Mouse (Mus musculus) kidney, postnatal 0 days (tissue): ENCODE measurements around the gene Cers3. TPM values are rescaled to one million over a fixed set of nuclear protein-coding genes. Genes with fewer than 3 reads are reported as not detected.

Experiments
- ATAC-seq: fragments of 200-750 bp; cut with Nextera tagmentation; replicated peaks from 2 replicates; pipeline ENCODE4 v1.8.0; 2017; ENCODE audit warnings: low read depth, moderate number of reproducible peaks, moderate TSS enrichment, moderate library complexity; ENCODE audit not compliant: low FRiP score
- DNase-seq: peaks from one replicate; pipeline ENCODE4 v3.0.0-alpha.2; 2016; ENCODE audit warnings: low spot score
- H3K27ac ChIP-seq: fragments of 300-500 bp; sonication (generic); 2 replicates; pipeline ENCODE4 v1.5.1; 2014; ENCODE audit warnings: mild to moderate bottlenecking
- H3K27me3 ChIP-seq: fragments of 300-500 bp; sonication (generic); 2 replicates; pipeline ENCODE4 v1.6.1; 2014; ENCODE audit warnings: low read length, mixed read lengths; ENCODE audit not compliant: insufficient read depth
- H3K36me3 ChIP-seq: fragments of 300-500 bp; sonication (generic); 2 replicates; pipeline ENCODE4 v1.6.1; 2014; ENCODE audit warnings: low read length, mixed read lengths; ENCODE audit not compliant: insufficient read depth
- H3K4me1 ChIP-seq: fragments of 300-500 bp; sonication (generic); replicated peaks from 2 replicates; pipeline ENCODE4 v1.6.1; 2014; ENCODE audit warnings: antibody characterized with exemption, low read length, mixed read lengths; ENCODE audit not compliant: insufficient read depth
- H3K4me2 ChIP-seq: fragments of 300-500 bp; sonication (generic); 2 replicates; pipeline ENCODE4 v1.6.1; 2014; ENCODE audit warnings: mild to moderate bottlenecking, low read length, moderate library complexity, mixed read lengths
- H3K4me3 ChIP-seq: fragments of 300-500 bp; sonication (generic); replicated peaks from 2 replicates; pipeline ENCODE4 v1.5.1; 2014; ENCODE audit warnings: low read depth, low read length
- H3K9ac ChIP-seq: fragments of 300-500 bp; sonication (generic); 2 replicates; pipeline ENCODE4 v1.6.1; 2014; ENCODE audit warnings: low read depth, low read length
- H3K9me3 ChIP-seq: fragments of 300-500 bp; sonication (generic); replicated peaks from 2 replicates; pipeline ENCODE4 v1.6.1; 2016; ENCODE audit warnings: low read length, inconsistent platforms, mixed read lengths
- CTCF ChIP-seq: IDR thresholded peaks from 2 replicates; pipeline ENCODE4 v1.5.1; 2016; ENCODE audit warnings: antibody characterized with exemption, low read depth, mild to moderate bottlenecking, moderate library complexity
- WGBS: fragments of 180-500 bp; shearing (Covaris S2); extraction: QIAGEN DNeasy Blood & Tissue Kit; methylation state at CpG from one replicate; pipeline ENCODE4 v1.1.7; 2014; 5-methylcytosine and 5-hydroxymethylcytosine counted together
- polyA plus RNA-seq: library from polyadenylated mRNA; unstranded; fragments of >200 nt; fragmentation: Nextera tagmentation; extraction: Ambion mirVana; gene quantifications from 2 replicates; pipeline ENCODE4 v1.2.1, GENCODE M21; 2015

Cers3 gene
- polyA plus RNA-seq, 1 experiment from 2014 or later: 2.7 TPM

GRCm38 (mm10) chr7:66801785-66802184 is 58.5 kb downstream of the Cers3 start:
- TF ChIP-seq CTCF: no peak
- no peak for ATAC-seq
- H3K4me1 ChIP-seq: 0 out of 2 replicates have a peak, but pooled peaks cover 5% of the 10 kb centered on the region

DNA sequence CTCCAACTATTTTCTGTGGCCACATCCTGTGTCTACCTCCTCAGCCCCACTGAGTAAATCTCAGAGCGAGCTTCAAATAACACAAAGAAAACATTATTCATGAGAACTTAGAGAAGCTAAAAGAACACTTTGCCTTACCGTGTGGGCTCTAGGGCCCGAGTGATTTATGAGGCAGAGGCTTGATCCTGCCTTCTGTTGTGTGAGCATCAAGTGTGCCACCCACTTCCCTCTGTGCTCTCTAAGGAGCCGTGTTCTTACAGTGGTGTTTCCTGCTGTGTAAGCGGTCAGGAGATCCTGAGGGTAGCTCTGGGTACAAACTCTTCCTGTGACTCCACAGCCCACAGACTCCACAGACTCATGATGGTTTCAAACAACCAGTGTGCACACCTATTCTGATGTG is 60.5 kb downstream of the Cers3 start:
- ATAC-seq (no peak), DNase-seq (peak; percentile 51)
- Histone ChIP-seq H3K27me3 (no peaks in the 10 kb centered on the region), H3K4me3 (no peak overlapping the region), H3K4me2 (no peak overlapping the region), H3K4me1 (0 out of 2 replicates have a peak, but pooled peaks cover 5% of the 10 kb centered on the region), H3K27ac (no peak overlapping the region), H3K9ac (no peak overlapping the region), H3K36me3 (no peaks in the 10 kb centered on the region), H3K9me3 (no peaks in the 10 kb centered on the region)
- WGBS: 12% methylated on average over 5 of the region's 5 CpGs
- TF ChIP-seq CTCF: no peak

More at GRCm38 (mm10) chr7:66801785-66802184, 58.5 kb downstream of the Cers3 start:
- no peak overlapping the region for H3K4me2 ChIP-seq
- no peak overlapping the region for H3K27ac ChIP-seq
- H3K9ac ChIP-seq: no peak overlapping the region
- H3K27me3 ChIP-seq: no peaks in the 10 kb centered on the region
- H3K36me3 ChIP-seq: no peaks in the 10 kb centered on the region
- no peak overlapping the region for H3K4me3 ChIP-seq
- no peaks in the 10 kb centered on the region for H3K9me3 ChIP-seq
- DNase-seq: no peak

- no peak for TF ChIP-seq CTCF
- no peaks in the 10 kb centered on the region for H3K9me3 ChIP-seq
- H3K4me2 ChIP-seq: no peak overlapping the region
- WGBS: 84% methylated on average over 3 of the region's 3 CpGs
- H3K4me1 ChIP-seq: 0 out of 2 replicates have a peak, but pooled peaks cover 5% of the 10 kb centered on the region
- H3K4me3 ChIP-seq: no peak overlapping the region
- no peak overlapping the region for H3K27ac ChIP-seq
- ATAC-seq (no peak), DNase-seq (no peak)
- no peaks in the 10 kb centered on the region for H3K27me3 ChIP-seq
- H3K36me3 ChIP-seq: no peaks in the 10 kb centered on the region
- H3K9ac ChIP-seq: no peak overlapping the region
Measured at GRCm38 (mm10) chr7:66806801-66807200, 63.5 kb downstream of the Cers3 start.

GRCm38 (mm10) chr7:66810436-66810835 is 67.1 kb downstream of the Cers3 start:
- Histone ChIP-seq H3K4me1 (no peaks in the 10 kb centered on the region; the same call in 1 of the 2 replicates), H3K27ac (no peak overlapping the region), H3K27me3 (no peaks in the 10 kb centered on the region), H3K4me2 (no peak overlapping the region), H3K36me3 (no peaks in the 10 kb centered on the region), H3K9ac (no peak overlapping the region), H3K4me3 (no peak overlapping the region), H3K9me3 (no peaks in the 10 kb centered on the region)
- no peak for TF ChIP-seq CTCF
- 93% methylated on average over 7 of the region's 7 CpGs for WGBS
- DNase-seq (no peak), ATAC-seq (no peak)

DNA sequence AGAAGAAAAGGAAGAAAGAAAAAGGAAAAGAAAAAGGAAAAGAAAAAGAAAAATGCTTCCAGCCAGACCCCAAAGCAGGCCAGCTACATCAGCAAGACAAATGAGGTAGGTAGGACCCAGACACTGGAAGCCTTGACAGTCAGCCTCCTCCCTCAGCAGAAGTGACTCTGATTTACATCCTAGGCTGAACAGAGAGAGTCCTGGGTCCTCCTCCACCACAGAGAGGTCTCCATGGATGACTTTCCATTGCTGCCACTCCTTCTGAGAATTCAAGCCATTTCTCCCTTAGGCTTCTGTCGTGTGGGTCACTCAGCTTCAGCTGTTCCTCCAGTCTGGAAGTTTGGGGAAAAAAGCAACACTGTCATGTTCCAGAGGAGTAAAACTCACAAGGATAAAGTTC is 68.0 kb downstream of the Cers3 start:
- no peaks in the 10 kb centered on the region for H3K36me3 ChIP-seq
- no peaks in the 10 kb centered on the region; the same call in 1 of the 2 replicates for H3K4me1 ChIP-seq
- DNase-seq (peak; percentile 78), ATAC-seq (no peak; the same call in 1 of the 2 replicates)
- 32% methylated on average over 1 of the region's 1 CpGs for WGBS
- H3K27ac ChIP-seq: no peak overlapping the region
- no peak overlapping the region for H3K4me3 ChIP-seq
- no peaks in the 10 kb centered on the region for H3K27me3 ChIP-seq
- no peak for TF ChIP-seq CTCF
- H3K9ac ChIP-seq: no peak overlapping the region
- H3K4me2 ChIP-seq: no peak overlapping the region
- no peaks in the 10 kb centered on the region for H3K9me3 ChIP-seq

- no peak for DNase-seq
- Histone ChIP-seq H3K36me3 (no peaks in the 10 kb centered on the region), H3K27ac (no peak overlapping the region), H3K9me3 (no peaks in the 10 kb centered on the region), H3K4me3 (no peak overlapping the region), H3K9ac (no peak overlapping the region), H3K4me1 (no peaks in the 10 kb centered on the region; the same call in 1 of the 2 replicates), H3K4me2 (no peak overlapping the region), H3K27me3 (no peaks in the 10 kb centered on the region)
- 67% methylated on average over 4 of the region's 4 CpGs for WGBS
- no peak for TF ChIP-seq CTCF
- no peak for ATAC-seq
Measured at GRCm38 (mm10) chr7:66812289-66812688, 69.0 kb downstream of the Cers3 start.

DNA sequence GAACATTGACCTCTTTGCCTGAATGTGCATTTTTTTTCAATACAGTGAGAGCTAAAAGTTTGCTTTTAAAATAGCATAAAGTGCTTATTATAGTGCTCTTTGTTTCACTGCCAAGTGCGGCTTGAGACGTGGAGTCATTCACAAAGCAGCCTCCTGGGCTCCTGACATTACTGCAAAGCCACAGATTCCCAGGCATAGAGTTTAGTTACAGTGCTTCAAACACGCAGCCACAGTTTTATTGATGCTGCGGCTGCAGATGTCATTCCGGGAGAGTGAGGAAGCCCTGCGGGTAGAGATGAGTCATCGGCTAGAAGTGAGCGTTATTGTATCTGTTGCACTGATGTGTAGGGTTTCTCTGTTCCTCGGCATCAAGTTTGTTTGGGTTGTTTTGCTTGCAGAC is 69.4 kb downstream of the Cers3 start:
- Histone ChIP-seq H3K4me1 (no peaks in the 10 kb centered on the region; the same call in 1 of the 2 replicates), H3K9me3 (no peaks in the 10 kb centered on the region), H3K27me3 (no peaks in the 10 kb centered on the region), H3K36me3 (no peaks in the 10 kb centered on the region), H3K27ac (no peak overlapping the region), H3K4me2 (no peak overlapping the region), H3K9ac (no peak overlapping the region), H3K4me3 (no peak overlapping the region)
- DNase-seq (peak; percentile 49), ATAC-seq (no peak)
- WGBS: 10% methylated on average over 9 of the region's 9 CpGs
- TF ChIP-seq CTCF: no peak
